Mouse (Mus musculus): Measurements from ENCODE around the gene Pah. TPM values are rescaled to one million over a fixed set of nuclear protein-coding genes. Genes with fewer than 3 reads are reported as not detected.
A peak's percentile ranks its signal among the peaks of the same experiment; 100 is the strongest.

Pah gene
- polyA plus RNA-seq, 1 experiment from 2014 or later = not detected

GRCm38 (mm10) chr10:87518585-87518984, 3.0 kb upstream of the Pah start:
- H3K4me1 ChIP-seq = no peaks in the 10 kb centered on the region
- ATAC-seq (ENCODE audit: low FRiP score) = no peak
- no peak overlapping the region for H3K27ac ChIP-seq
- no peak overlapping the region for H3K4me2 ChIP-seq (replicated peaks)
- no peaks in the 10 kb centered on the region for H3K9me3 ChIP-seq (replicated peaks)
- 93% methylated on average over 2 of the region's 2 CpGs for WGBS
- no peaks in the 10 kb centered on the region for H3K36me3 ChIP-seq
- H3K27me3 ChIP-seq = no peaks in the 10 kb centered on the region
- H3K9ac ChIP-seq = no peak overlapping the region
- H3K4me3 ChIP-seq = no peak overlapping the region

DNA sequence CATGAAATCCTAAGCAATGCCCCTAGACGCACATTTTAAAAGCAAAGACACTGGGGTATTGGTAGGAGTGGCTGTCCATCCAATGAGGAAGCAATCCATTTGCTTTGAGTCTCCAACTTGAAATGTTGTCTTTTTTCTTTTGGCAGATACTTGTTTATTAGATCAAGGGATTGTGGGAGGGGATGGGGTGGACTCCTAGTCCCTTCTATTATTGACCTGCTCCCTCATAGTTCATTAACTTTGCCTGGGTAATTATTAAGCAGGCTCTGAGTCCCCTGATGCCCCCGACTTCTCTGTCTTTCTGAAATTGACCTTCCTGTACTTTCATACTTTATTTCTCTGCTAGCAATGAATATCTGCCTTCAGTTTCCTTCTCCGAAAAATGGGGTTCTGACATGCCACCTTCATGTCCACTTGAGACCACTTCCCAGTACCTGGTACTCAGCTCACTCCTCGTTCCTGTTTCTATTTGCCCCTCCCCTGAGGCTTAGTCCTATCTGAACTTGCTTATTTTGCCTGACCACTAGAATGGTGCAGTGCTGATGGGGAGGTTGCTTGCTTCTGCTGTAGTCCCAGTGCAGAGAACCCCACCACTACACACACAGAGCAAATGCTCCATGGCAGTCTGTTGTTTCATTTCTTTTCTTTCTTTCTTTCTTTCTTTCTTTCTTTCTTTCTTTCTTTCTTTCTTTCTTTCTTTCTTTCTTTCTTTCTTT, 1.0 kb upstream of the Pah start:
- 78% methylated on average over 4 of the region's 4 CpGs for WGBS
- no peaks in the 10 kb centered on the region for H3K36me3 ChIP-seq
- H3K27me3 ChIP-seq = no peaks in the 10 kb centered on the region
- H3K4me3 ChIP-seq = no peak overlapping the region
- no peak overlapping the region for H3K27ac ChIP-seq
- H3K9me3 ChIP-seq (replicated peaks) = no peaks in the 10 kb centered on the region
- no peak for ATAC-seq (ENCODE audit: low FRiP score)
- no peak overlapping the region for H3K4me2 ChIP-seq (replicated peaks)
- no peak overlapping the region for H3K9ac ChIP-seq
- no peaks in the 10 kb centered on the region for H3K4me1 ChIP-seq

GRCm38 (mm10) chr10:87534172-87534571, 12.6 kb downstream of the Pah start:
- no peaks in the 10 kb centered on the region for H3K9me3 ChIP-seq (replicated peaks)
- no peaks in the 10 kb centered on the region for H3K36me3 ChIP-seq
- no peak overlapping the region for H3K9ac ChIP-seq
- no peak for ATAC-seq (ENCODE audit: low FRiP score)
- H3K4me3 ChIP-seq = no peak overlapping the region
- H3K4me2 ChIP-seq (replicated peaks) = no peak overlapping the region
- WGBS = 91% methylated on average over 1 of the region's 1 CpGs
- no peak overlapping the region for H3K27ac ChIP-seq
- no peaks in the 10 kb centered on the region for H3K27me3 ChIP-seq
- H3K4me1 ChIP-seq = no peaks in the 10 kb centered on the region

- 86% methylated on average over 8 of the region's 8 CpGs for WGBS
- no peaks in the 10 kb centered on the region for H3K9me3 ChIP-seq (replicated peaks)
- H3K9ac ChIP-seq = no peak overlapping the region
- H3K36me3 ChIP-seq = no peaks in the 10 kb centered on the region
- ATAC-seq (ENCODE audit: low FRiP score) = no peak
- H3K4me3 ChIP-seq = no peak overlapping the region
- no peak overlapping the region for H3K4me2 ChIP-seq (replicated peaks)
- no peaks in the 10 kb centered on the region for H3K27me3 ChIP-seq
- no peak overlapping the region for H3K27ac ChIP-seq
- H3K4me1 ChIP-seq = no peaks in the 10 kb centered on the region
Measured at GRCm38 (mm10) chr10:87545759-87546158, 24.2 kb downstream of the Pah start.

GRCm38 (mm10) chr10:87546299-87547234, 25.0 kb downstream of the Pah start:
- H3K27me3 ChIP-seq = no peaks in the 10 kb centered on the region
- no peak overlapping the region for H3K4me3 ChIP-seq
- H3K9ac ChIP-seq = no peak overlapping the region
- H3K4me2 ChIP-seq (replicated peaks) = no peak overlapping the region
- H3K9me3 ChIP-seq (replicated peaks) = no peaks in the 10 kb centered on the region
- 45% methylated on average over 19 of the region's 19 CpGs for WGBS
- H3K27ac ChIP-seq = no peak overlapping the region
- ATAC-seq (ENCODE audit: low FRiP score) = no peak
- no peaks in the 10 kb centered on the region for H3K4me1 ChIP-seq
- H3K36me3 ChIP-seq = no peaks in the 10 kb centered on the region

DNA sequence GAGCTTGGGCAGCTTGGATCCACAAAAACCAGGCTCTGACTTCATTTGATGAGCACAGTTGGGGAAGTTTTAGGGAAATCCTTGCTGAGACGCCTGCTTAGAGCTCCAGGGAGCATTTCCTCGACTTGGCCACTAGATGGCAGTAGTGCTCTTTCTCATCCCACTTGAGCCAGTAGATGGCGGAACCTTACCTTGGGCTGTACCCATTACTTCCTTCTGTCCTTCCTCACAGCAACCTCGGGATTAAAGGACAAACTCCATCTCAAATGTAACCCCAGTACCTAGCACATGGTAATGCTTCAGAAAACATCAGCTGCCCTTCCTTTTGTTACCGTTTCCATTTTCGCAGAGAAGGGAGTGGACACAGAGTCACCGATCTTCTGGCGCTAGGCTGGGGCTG, 31.1 kb downstream of the Pah start:
- Histone ChIP-seq H3K4me1 (no peaks in the 10 kb centered on the region), H3K4me3 (no peak overlapping the region), H3K4me2 (replicated peaks) (peak overlapping the region; percentile 35), H3K27me3 (no peaks in the 10 kb centered on the region), H3K36me3 (no peaks in the 10 kb centered on the region), H3K9ac (no peak overlapping the region), H3K27ac (no peak overlapping the region), H3K9me3 (replicated peaks) (no peaks in the 10 kb centered on the region)
- peak; percentile 77; the same call in 1 of the 2 replicates for ATAC-seq (ENCODE audit: low FRiP score)
- WGBS = 34% methylated on average over 8 of the region's 8 CpGs

DNA sequence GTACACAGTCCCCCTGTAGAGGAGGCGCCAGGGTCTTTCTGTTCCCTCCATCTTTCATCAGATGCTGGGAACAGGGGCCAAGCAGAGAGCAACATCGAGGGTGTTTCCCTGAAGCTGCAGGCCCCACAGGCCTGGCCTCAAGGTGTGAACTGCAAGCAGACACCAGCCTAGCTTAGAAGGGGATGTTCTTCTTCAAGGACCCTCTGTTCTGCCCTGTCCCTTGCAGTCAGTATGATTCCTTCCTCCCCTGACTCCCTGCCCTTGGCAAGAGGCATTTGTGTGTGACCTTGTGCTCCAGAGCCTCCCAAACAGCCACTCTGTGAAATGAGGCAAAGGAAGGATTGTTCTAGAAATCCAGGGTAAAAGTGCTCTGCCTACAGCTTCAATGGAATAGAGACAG, 34.8 kb downstream of the Pah start:
- H3K4me3 ChIP-seq = no peak overlapping the region
- no peaks in the 10 kb centered on the region for H3K9me3 ChIP-seq (replicated peaks)
- H3K9ac ChIP-seq = no peak overlapping the region
- H3K36me3 ChIP-seq = no peaks in the 10 kb centered on the region
- H3K4me1 ChIP-seq = no peaks in the 10 kb centered on the region
- H3K4me2 ChIP-seq (replicated peaks) = no peak overlapping the region
- H3K27ac ChIP-seq = no peak overlapping the region
- no peak for ATAC-seq (ENCODE audit: low FRiP score)
- H3K27me3 ChIP-seq = no peaks in the 10 kb centered on the region
- WGBS = 64% methylated on average over 2 of the region's 2 CpGs

GRCm38 (mm10) chr10:87563818-87564217, 42.2 kb downstream of the Pah start:
- Histone ChIP-seq H3K9ac (no peak overlapping the region), H3K4me2 (replicated peaks) (no peak overlapping the region), H3K9me3 (replicated peaks) (no peaks in the 10 kb centered on the region), H3K36me3 (no peaks in the 10 kb centered on the region), H3K4me1 (no peaks in the 10 kb centered on the region), H3K27me3 (no peaks in the 10 kb centered on the region), H3K4me3 (no peak overlapping the region), H3K27ac (no peak overlapping the region)
- peak; percentile 60; the same call in 1 of the 2 replicates for ATAC-seq (ENCODE audit: low FRiP score)
- WGBS = 40% methylated on average over 9 of the region's 9 CpGs

DNA sequence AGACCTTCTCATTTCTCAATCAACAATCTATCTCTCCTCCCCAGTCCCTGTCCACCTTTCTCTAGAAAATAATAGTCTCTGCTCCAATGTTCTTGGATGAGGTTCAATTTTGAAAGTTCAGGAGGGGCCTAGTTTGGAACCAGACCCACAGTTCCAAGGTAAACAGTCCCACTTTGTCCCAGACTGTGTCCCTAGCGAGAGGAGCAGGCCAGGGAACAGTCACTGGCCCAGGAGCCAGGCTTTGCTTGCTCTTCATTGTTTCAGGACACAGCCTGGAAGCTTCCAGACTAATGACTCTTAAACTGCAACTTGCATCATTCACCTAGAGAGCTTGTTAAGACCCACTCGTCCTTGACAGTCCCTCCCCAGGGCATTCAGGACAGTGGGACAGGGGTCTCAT, 44.1 kb downstream of the Pah start:
- H3K9me3 ChIP-seq (replicated peaks) = no peaks in the 10 kb centered on the region
- no peak for ATAC-seq (ENCODE audit: low FRiP score)
- no peak overlapping the region for H3K9ac ChIP-seq
- H3K4me1 ChIP-seq = no peaks in the 10 kb centered on the region
- H3K36me3 ChIP-seq = no peaks in the 10 kb centered on the region
- no peaks in the 10 kb centered on the region for H3K27me3 ChIP-seq
- 60% methylated on average over 2 of the region's 2 CpGs for WGBS
- no peak overlapping the region for H3K4me3 ChIP-seq
- no peak overlapping the region for H3K27ac ChIP-seq
- H3K4me2 ChIP-seq (replicated peaks) = no peak overlapping the region

DNA sequence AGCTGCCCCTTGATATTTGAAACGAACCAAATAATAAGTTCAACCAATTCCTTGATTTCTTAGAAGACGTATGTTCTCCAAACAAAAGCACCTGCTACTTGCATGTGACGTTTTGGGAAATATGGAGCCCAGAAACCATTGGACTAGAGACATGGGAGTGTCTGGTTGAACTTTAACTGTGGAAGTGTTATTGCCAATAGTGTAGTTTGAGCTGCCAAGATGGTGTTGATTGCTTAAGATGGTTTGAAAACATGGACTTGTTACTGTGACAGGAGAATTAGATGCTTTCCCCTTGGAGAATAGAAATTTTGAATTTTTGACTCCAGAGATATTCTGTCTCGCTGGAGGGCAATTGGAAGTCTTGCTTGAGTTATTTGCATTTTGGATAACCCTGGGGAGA, 50.9 kb downstream of the Pah start:
- H3K4me3 ChIP-seq = no peak overlapping the region
- no peak overlapping the region for H3K9ac ChIP-seq
- 75% methylated on average over 4 of the region's 4 CpGs for WGBS
- H3K27ac ChIP-seq = no peak overlapping the region
- no peaks in the 10 kb centered on the region for H3K27me3 ChIP-seq
- no peak overlapping the region for H3K4me2 ChIP-seq (replicated peaks)
- no peaks in the 10 kb centered on the region for H3K36me3 ChIP-seq
- no peaks in the 10 kb centered on the region for H3K9me3 ChIP-seq (replicated peaks)
- H3K4me1 ChIP-seq = no peaks in the 10 kb centered on the region
- ATAC-seq (ENCODE audit: low FRiP score) = no peak

GRCm38 (mm10) chr10:87586696-87587095, 65.1 kb downstream of the Pah start:
- Histone ChIP-seq H3K27ac (no peak overlapping the region), H3K9me3 (replicated peaks) (peaks cover 7% of the 10 kb centered on the region; the same call in 1 of the 2 replicates), H3K9ac (no peak overlapping the region), H3K4me1 (no peaks in the 10 kb centered on the region), H3K4me3 (no peak overlapping the region), H3K4me2 (replicated peaks) (no peak overlapping the region), H3K36me3 (no peaks in the 10 kb centered on the region), H3K27me3 (no peaks in the 10 kb centered on the region)
- no peak for ATAC-seq (ENCODE audit: low FRiP score)
- 93% methylated on average over 1 of the region's 1 CpGs for WGBS

DNA sequence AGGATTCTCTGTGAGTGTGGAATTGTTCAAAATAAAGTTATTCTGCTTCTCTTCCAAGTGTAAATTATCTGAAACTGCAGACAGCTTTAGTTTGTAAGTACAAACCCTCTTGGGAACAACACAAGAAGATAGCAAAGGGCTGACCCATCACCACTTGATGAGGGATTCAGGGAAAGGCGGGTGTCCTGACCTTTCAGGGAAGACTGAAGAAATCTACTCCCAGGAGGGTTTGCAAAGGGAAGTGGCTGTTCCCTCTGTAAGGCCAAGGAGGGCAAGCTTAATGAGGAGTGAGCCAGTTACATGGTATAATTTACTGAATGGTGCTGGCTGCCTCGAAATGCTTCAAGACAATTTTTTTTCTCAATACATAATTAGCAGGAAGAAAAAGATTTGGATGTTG, 72.3 kb downstream of the Pah start:
- Histone ChIP-seq H3K4me1 (no peaks in the 10 kb centered on the region), H3K9ac (no peak overlapping the region), H3K9me3 (replicated peaks) (no peaks in the 10 kb centered on the region), H3K27ac (no peak overlapping the region), H3K4me2 (replicated peaks) (no peak overlapping the region), H3K4me3 (no peak overlapping the region), H3K27me3 (no peaks in the 10 kb centered on the region), H3K36me3 (no peaks in the 10 kb centered on the region)
- WGBS = 59% methylated on average over 2 of the region's 2 CpGs
- ATAC-seq (ENCODE audit: low FRiP score) = no peak

Measured in hindbrain, embryonic 12.5 days (tissue).